Mouse (Mus musculus) cerebellum, adult 2 months (tissue): ENCODE results near the gene Ercc6l2. TPM values are rescaled to one million over a fixed set of nuclear protein-coding genes. Genes with fewer than 3 reads are reported as not detected.
A peak's percentile ranks its signal among the peaks of the same experiment; 100 is the strongest.

Experiments used
- DNase-seq, 2 experiments: peaks; one replicate each; pipeline ENCODE4 v3.0.0; 2021
- H3K27ac ChIP-seq: fragments of 200-500 bp; 2 replicates; pipeline ENCODE4 v1.5.1; 2012; ENCODE audit warnings: low read length, control low read depth, inconsistent platforms; ENCODE audit not compliant: insufficient read depth
- H3K27me3 ChIP-seq: fragments of 200-500 bp; 2 replicates; pipeline ENCODE4 v1.6.1; 2012; ENCODE audit warnings: inconsistent platforms, mild to moderate bottlenecking, low read length, moderate library complexity; ENCODE audit not compliant: control insufficient read depth, insufficient read depth
- H3K4me1 ChIP-seq: fragments of 200-500 bp; 2 replicates; pipeline ENCODE4 v1.6.1; 2011; ENCODE audit warnings: low read length; ENCODE audit not compliant: control insufficient read depth, insufficient read depth
- H3K4me3 ChIP-seq: fragments of 200-500 bp; replicated peaks from 2 replicates; pipeline ENCODE3; 2011; ENCODE audit warnings: mild to moderate bottlenecking, low read depth, low read length, control low read depth; ENCODE audit not compliant: insufficient read depth
- CTCF ChIP-seq: fragments of 200-500 bp; IDR thresholded peaks from 2 replicates; pipeline ENCODE4 v1.5.1; 2011; ENCODE audit warnings: low read depth, mild to moderate bottlenecking, control low read depth, low read length, moderate library complexity, borderline replicate concordance; ENCODE audit not compliant: insufficient read depth
- POLR2A ChIP-seq: fragments of 200-500 bp; IDR thresholded peaks from 2 replicates; pipeline ENCODE4 v1.6.1; 2011; ENCODE audit warnings: low read length, control low read depth, borderline replicate concordance; ENCODE audit not compliant: insufficient read depth
- WGBS: fragments of 180-500 bp; shearing (Covaris S2); methylation state at CpG from one replicate; pipeline ENCODE4 v1.1.7; 2018; 5-methylcytosine and 5-hydroxymethylcytosine counted together
- polyA plus RNA-seq: library from polyadenylated mRNA; depleted of rRNA; stranded (reverse); fragments of >200 nt; gene quantifications from 2 replicates; pipeline ENCODE4 v1.2.3, GENCODE M21; 2012

The Ercc6l2 gene
- polyA plus RNA-seq, 1 experiment = 23.9 TPM

DNA sequence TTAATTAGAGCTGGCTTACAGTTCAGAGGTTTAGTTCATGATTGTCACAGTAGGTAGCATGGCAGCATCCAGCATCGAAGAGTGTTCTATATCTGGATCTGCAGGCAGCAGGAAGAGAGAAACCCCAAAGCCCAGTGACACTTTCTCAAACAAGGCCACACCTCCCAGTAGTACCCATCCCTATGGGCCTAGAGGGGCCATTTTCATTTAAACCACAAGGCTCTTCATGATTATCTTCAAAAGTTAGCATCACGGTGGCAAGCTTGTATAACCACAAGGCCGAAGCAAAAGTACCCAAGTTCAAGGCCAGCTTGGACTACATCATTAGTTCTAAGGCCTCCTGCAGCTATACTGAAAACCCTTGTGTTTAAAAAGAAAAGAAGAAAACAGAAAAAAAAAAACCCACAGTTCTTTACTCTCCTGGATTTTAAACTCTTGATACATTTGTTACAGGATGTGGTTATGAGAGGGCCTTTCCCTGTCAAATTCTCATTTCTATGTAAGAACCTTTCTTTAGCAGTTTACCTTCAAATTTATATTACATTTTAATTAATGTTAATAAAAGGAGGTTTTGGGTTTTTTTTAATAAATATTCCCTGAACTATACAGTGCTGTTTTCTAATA, 71.5 kb downstream of the Ercc6l2 start:
- H3K4me1 ChIP-seq = no peaks in the 10 kb centered on the region
- H3K27ac ChIP-seq = no peak overlapping the region
- TF ChIP-seq CTCF (no peak), POLR2A (no peak)
- WGBS = 74% methylated on average over 3 of the region's 3 CpGs
- DNase-seq = no peak
- no peaks in the 10 kb centered on the region for H3K27me3 ChIP-seq
- no peak overlapping the region for H3K4me3 ChIP-seq

DNA sequence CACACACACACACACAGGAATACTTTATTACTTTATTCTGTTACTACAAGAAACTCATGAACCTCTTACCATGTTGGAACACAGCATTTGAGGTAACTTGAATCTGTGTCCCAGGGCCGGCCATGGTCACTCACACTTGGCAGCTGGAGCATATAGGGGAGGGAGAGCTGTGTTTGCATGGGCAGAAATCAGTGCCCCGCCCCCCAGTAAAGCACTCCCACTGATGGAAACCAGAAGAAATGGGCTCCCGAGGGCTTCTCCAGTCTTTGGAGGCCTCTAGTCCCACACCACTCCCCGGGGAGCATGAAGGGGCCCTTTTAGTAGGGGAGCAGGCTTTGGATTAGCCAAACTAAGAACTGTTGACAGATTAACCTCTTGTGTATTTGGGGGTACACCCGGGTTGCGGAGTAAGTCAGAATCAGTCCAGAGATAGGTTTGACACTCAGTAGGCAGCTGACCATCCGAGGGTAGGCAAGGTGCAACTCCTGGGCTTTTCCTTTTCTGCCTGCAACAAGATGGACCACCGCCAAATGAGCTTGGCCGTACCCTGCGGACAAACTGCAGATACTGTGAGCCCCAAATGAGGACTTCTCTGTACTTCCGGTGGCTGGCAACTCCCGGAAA, 85.8 kb downstream of the Ercc6l2 start:
- 30% methylated on average over 12 of the region's 12 CpGs for WGBS
- TF ChIP-seq CTCF = no peak
- no peak for TF ChIP-seq POLR2A
- 0 out of 2 replicates have a peak overlapping the region, but pooled peaks have one; percentile 5 for H3K27ac ChIP-seq
- H3K27me3 ChIP-seq = no peaks in the 10 kb centered on the region
- DNase-seq = peak in 1 of 2 experiments; percentile 29
- H3K4me1 ChIP-seq = no peaks in the 10 kb centered on the region
- peak overlapping the region; percentile 7 for H3K4me3 ChIP-seq

DNA sequence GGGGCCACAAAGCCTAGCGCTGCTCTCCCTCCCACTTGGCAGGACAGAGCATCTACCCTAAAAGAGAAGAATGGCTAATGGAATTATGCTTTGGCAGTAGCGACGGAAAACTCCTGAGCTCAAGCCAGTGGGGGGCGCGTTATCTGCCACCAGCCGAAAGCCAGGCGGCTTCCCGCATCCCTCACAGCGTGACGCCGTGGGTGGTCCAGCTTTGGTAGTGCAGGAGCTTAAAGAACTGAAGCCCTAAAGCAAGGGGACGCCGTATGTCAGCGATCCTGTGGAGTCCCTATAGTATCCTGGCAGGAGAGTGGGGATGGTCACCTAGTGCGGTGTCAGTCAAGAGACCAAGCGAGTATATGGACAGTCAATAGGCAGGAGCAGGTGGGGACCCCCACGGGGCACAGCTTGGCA, 86.3 kb downstream of the Ercc6l2 start:
- DNase-seq = peak; percentile 69 to 74
- no peak for TF ChIP-seq POLR2A
- 0 out of 2 replicates have a peak, but pooled peaks have one; percentile 6 for TF ChIP-seq CTCF
- Histone ChIP-seq H3K27ac (peak overlapping the region; percentile 5), H3K4me1 (peaks cover 3% of the 10 kb centered on the region; the same call in 1 of the 2 replicates), H3K4me3 (peak overlapping the region; percentile 7), H3K27me3 (no peaks in the 10 kb centered on the region)
- 2% methylated on average over 17 of the region's 17 CpGs for WGBS

DNA sequence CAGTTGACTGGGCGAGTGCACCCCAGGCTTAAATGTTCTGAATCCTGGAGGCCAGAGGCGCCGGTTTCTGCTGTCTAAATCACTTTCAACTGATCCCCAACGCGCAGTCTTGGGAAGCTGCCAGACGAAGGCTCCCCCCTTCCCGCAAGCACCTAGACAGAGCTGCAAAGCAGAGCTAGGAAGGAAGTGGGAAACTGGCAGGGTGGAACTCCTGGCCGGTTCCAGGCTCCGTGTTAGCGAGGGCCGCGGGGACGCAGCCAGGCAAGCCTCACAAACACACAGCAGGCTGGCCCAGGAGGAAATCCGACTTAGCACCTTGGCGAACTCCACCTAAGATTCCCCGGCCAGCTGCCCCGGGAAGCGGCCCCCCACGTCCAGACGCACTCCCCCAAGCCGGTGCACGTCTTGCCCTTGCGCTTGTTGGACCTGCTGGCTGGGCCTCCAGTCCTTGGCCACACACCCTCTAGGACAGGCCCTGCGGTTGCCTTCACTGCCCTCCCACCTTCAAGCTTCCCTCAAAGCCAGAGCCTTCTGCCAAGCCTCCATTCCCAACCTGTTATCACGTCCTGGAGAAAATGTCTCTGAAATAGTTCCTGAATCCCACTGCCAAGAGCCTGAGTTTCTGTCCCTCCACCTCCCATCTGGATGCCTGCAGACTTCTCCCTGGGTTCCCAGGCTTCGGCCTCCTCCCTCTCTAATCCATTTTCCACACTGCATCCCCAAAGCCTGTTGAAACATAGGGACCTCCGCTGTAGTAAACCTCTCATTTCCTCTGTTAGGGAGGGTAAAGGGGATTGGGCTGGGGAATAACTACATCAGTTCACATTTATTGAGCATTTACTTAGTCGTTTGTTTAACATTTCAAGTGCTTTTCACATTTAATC, 86.9 kb downstream of the Ercc6l2 start:
- TF ChIP-seq CTCF (no peak), POLR2A (no peak)
- WGBS = 7% methylated on average over 28 of the region's 28 CpGs
- Histone ChIP-seq H3K4me1 (peaks cover 8% of the 10 kb centered on the region), H3K27me3 (no peaks in the 10 kb centered on the region), H3K4me3 (peak overlapping the region; percentile 7), H3K27ac (peak overlapping the region; percentile 5)
- DNase-seq = peak; percentile 75 to 76

DNA sequence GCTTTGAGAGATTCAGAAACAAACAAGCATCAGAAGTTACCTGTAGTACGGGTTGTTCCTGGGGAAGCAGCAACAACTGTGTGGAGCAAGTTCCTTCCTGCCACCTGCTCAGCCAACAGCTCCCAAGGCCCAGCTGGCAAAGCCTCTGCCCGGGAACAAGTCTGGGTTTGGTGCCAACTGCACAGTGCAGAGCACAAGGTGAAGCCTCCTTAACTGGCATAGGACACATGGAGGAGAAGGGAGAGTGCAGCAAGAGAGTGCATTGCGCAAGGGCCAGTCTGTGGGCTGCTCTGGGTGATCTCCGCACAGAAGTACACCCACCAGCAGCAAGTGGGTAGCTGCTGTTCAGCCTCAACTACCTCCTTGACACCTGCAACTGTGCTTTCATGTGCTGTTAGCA, 91.5 kb downstream of the Ercc6l2 start:
- no peak overlapping the region for H3K4me3 ChIP-seq
- peaks cover 8% of the 10 kb centered on the region for H3K4me1 ChIP-seq
- H3K27me3 ChIP-seq = no peaks in the 10 kb centered on the region
- WGBS = 18% methylated on average over 4 of the region's 4 CpGs
- no peak overlapping the region for H3K27ac ChIP-seq
- TF ChIP-seq POLR2A = no peak
- no peak for TF ChIP-seq CTCF
- peak; percentile 69 to 81 for DNase-seq

DNA sequence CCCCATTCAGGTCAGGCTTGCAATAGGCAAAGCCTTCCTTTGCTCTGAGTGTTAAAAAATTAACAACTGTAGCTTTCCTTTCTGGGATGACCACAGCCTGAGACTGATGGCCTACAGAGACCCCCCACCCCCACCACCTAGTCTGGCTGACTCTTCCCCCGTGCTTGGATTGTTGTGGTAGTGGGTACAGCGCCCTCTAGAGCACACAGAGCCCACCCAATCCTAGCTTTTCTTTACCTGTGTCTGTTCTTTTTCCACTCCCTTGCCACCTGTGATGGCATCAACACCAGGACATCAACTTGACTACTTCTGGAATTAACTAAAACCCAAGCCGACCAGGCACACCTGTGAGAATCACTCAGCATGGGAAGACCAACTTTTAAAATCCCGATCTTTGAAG, 92.4 kb downstream of the Ercc6l2 start:
- TF ChIP-seq CTCF (no peak), POLR2A (no peak)
- no peak overlapping the region for H3K4me3 ChIP-seq
- no peak overlapping the region for H3K27ac ChIP-seq
- WGBS = 75% methylated on average over 4 of the region's 4 CpGs
- no peak for DNase-seq
- peaks cover 8% of the 10 kb centered on the region for H3K4me1 ChIP-seq
- H3K27me3 ChIP-seq = no peaks in the 10 kb centered on the region

DNA sequence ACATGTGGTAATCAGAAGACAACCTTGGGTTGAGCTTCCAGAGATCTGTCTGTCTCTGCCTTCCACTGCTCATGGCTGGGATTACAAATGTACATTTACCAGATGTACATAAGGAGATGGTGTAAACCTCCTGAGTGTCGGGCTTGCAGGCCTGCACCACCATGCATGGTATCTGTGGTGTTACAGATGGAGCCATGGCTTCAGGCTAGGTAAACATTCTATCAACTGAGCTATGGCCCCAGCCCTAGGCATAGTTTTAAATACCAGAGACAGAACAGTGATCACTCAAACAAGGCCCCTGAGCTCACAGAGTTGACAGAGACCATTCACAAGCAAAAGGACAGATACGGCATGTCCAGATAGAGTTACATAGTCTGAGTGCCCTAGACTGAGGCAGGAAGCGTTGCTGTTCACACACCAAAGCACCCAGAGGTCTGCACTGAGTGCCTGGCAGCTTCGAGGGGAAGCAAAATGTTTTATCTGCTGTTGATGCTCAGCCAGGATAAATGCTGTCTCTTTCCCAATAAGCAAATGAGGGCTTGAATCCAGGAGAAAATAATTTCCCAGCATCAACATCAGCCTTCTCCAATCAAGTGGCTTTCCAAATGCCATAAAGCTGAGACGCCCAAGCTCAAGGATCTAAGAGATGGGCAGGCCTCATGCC, 95.2 kb downstream of the Ercc6l2 start:
- 84% methylated on average over 5 of the region's 5 CpGs for WGBS
- H3K27ac ChIP-seq = no peak overlapping the region
- TF ChIP-seq CTCF (no peak), POLR2A (no peak)
- H3K4me1 ChIP-seq = peaks cover 8% of the 10 kb centered on the region
- no peak overlapping the region for H3K4me3 ChIP-seq
- DNase-seq = no peak
- no peaks in the 10 kb centered on the region for H3K27me3 ChIP-seq
